Mouse (Mus musculus): ENCODE measurements at regions not wholly inside any gene's neighbourhood (a gene's known extent, or its start where the extent isn't known, plus 50 kb on each side); places are given as distances from the start of the nearest gene placed in this dataset.

DNA sequence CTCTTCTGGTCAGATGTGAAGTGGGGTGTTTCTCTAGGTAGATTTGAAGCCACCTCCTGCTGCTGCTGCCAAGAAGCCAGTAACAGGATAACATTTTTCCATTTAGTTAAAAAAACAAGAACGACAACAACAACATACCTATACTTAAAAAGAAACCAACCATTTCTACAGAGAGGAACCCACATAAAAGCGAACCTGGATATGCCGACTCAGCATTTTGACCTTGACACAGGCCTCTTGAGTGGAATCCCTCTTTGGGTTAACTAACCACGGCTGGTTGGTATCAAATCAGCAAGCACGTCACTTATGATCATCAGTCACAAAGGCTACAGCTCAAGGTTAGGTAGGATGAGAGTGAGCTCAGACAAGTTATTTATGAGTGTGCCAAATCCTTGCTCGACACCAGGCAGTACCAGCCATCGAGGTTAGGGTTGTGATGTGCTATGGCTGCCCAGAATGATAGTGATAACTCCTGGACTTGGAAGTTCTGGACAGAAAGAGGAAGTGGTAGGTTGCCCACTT lies 269.7 kb downstream of the Cbln1 start:
- DNase-seq (ENCODE audit: low spot score), result no peak

DNA sequence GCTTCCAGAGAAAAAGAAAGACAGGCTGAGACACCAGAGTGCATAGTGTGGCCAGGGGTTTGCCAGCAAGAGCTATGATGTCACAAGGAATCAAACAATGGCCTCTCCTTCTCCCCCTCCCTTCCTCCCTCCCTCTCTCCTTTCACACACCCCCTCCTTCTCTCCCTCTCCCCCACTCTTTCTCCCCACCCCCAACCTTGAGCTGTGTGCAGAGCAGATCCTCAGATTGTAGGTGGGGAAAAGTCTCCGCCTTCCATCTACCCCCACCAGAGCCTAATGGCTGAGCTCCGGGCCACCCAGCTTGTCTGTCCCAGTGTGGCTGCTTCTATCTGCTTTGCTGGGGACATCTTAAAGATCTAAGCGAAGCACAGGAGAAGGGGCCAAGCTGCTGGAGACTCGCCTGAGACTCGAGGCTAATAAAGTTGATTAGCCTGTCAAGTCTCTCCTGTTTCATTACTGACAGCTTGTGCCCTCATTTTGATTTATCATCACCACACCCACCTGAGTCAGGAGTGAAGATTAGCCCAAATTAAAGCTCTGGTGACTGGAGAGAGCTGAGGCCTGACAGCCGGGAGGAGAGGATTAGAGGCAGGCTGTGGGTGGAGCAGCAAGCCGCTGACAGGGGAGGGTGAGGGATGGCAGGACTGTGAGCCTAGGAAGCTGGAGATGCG lies 272.8 kb downstream of the Cbln1 start:
- DNase-seq (ENCODE audit: low spot score), result peak; percentile 60

DNA sequence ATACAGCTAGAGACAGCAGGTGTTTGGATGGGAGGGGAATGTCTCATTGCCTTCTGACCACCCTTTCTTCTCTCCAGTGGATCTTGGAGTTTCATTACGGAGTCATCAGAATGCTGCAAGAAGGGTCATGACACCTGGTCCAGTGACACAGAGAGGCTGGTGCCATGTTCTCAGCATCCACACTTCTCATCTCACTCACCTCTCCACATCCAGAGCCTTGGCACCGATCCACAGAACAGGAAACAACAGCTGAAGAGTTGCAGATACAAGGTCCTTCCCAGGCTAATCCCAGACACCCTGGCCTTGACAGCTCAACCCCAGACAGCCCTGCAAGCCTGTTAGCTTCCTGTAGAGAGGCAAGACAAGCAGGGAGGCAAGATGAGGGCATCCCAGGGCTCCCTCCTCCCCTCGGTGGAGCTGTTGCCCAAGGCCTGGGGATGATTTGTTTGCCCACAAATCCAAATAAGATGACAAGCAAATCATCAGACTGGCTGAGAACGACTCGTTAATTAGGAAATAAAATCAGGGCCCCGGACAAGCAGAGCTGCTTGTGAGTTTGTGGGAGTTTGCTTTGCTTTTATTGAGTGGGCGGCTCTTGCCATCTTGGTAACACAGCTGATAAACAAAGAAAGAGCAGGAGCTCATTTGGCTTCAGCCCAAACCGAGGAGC lies 274.4 kb downstream of the Cbln1 start:
- DNase-seq (ENCODE audit: low spot score), result peak; percentile 31

DNA sequence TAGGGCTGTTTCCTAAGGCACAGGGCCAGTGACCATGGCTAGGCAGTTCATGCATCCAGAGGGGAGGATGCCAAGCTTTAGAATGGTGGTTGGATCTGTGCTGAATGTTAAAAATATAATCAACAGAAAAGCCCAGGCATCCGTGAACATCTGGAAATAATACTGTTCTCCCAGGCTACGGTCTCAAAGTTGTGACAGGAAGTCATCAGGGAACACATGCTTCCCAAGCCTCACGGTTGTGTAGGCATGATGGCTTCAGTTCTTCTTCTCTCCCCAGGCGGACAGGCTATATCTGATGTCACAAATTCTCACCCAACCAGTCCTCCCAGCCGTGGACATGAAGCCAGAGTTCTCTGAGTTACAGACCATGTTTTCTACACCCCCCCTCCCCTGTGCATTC lies 275.4 kb downstream of the Cbln1 start:
- DNase-seq (ENCODE audit: low spot score), result no peak

DNA sequence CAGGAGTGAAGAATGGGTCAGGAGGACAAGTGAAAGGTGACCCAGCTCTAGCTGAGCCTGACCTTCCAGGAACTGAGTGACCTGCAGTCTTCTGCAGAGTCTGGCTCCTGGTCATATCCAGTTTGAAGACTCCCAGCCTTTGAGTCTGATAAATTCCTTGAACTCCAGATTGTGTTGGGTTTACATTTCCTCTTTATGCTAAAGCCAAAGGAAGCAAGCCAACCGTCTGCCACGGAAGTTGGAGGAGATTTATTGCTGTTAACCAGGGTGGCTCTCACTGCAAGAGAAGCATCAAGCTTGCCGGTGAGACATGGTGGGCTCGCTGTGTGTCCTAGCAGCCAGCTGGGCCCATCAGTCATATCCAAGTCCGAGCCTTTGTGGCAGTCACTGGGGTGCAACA lies 276.4 kb downstream of the Cbln1 start:
- DNase-seq (ENCODE audit: low spot score), result no peak

DNA sequence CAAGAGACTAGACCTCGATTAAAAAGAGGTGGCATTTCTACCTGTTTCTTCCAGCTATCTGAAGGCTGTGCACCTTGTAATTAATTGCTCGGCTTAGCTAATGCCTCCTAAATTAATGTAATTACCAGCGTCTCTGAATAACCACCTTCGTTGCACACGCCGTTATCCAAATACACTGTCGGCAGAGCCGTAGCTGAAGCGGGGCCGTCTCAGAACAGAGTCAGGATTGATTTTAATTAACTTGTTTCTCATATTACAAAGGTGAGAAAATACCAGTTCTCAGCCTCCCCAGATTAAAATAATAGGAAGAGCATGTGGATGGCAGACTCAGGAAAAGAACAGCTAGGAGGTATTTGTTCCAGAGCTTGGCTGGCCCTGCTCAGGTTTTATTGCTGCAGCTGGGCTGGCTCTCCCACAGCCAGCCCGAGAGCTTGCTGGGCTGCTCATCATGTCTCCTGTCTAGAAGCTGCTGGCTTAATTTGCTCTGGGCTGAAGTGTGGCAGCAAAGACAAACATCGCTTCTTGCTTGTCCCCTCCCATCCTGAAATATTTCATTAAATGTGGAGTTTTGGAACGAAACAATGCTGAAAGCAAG lies 282.5 kb downstream of the Cbln1 start:
- DNase-seq (ENCODE audit: low spot score), result no peak

DNA sequence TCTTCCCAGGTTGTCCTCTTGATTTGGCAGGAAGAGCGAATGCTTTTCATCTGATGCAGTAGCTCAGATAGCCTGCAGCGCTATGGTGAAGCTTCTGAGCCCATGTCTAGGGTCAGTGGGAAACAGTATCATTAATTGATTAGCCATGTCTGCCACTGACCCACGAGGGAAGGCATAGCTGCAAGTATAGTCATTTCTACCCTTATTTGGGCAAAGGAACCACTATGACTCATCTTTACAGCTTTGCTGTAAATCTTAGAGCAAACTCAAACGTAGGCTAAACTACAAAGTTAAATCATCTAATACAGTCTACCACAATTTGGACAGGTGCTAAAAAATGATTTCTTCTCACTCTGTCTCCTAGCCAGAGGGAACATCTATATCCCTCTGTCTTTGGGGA lies 289.5 kb downstream of the Cbln1 start:
- DNase-seq (ENCODE audit: low spot score), result no peak

DNA sequence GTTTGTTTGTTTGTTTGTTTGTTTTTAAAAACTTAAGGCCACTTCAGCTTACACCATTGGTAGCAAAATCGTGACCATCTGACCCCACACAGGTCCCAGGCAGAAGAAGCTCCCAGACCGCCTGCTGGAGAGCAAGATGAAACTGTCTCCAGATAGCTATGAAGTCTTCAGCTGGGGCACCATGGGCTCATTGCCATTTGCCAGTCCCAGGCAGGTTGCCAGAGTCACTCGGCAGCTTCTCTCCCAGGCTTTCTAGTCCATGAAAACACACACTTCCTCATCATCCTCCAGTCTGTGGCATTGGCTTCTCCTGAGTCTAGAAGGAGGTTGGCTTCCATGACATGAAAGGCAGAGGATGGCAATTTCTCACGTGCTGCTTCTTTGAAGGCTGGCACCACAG lies 293.5 kb upstream of the N4bp1 start:
- DNase-seq (ENCODE audit: low spot score), result no peak

DNA sequence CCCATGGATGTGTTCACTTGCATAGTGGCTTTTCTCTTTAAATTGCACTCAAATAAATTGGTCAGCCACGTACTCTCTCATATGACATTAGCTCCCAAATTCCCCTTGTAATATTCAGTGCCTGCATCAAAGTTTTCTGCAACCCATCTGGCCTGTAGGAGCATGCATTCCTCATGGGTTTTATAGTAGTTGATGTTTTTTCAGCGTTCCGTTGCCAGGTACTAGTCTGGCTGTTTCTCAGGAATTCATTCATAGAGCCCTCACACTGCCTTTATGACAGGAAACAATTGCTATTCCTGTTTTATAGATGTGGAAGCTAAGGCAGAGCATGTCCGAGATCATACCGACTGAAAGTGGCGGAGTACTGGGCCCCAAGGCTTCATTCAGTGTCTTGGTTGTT lies 292.6 kb upstream of the N4bp1 start:
- DNase-seq (ENCODE audit: low spot score), result no peak

DNA sequence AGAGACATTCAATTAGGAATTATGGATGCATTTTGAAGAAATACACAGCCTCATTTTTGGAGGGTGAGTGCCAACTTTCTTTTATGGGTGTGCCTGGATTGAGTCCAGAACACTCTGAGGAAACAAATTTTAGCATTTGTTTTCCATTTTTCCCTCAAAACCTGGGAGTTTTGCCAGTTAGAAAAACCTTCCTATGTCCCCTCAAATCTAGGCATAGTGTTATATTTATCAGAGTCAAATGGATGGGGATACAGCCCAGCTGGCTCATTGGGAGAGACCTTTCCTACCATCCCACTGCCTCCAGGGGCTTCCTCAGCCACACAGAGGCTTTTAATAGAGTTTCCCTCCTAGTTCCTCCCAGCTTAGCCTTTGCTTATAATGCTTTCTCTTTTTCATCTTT lies 290.0 kb upstream of the N4bp1 start:
- DNase-seq (ENCODE audit: low spot score), result no peak

DNA sequence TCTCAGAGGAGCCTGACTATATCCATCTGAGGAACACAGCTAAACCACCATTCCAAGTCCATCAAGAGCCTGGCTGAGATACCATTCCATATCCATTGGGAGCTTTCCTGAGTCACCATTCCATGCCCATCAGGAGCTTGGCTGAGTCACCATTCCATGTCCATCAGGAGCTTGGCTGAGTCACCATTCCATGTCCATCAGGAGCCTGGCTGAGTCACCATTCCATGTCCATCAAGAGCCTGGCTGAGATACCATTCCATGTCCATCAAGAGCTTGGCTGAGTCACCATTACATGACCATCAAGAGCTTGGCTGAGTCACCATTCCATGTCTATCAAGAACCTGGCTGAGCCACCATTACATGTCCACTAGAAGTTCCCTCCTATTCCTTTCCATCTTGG lies 288.7 kb upstream of the N4bp1 start:
- no peak for DNase-seq (ENCODE audit: low spot score)

DNA sequence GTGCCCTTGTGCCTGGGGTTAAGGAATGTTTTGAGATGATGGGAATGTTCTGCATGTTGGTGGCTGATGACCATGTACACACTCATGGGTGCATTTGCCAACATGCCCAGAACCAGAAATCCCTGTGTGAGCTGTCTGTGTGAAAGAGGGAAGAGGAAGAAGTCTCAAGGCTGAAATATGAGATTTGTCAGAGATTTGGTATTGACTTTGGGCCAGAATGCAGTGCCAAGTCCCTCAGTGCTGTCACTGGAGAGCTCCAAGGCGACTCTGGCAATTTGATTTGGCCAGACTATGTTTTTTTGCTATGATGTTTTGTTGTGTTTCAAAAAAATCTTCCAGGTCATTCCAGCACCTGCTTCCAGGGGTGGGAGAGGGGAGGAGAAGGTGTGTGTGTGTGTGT lies 281.7 kb upstream of the N4bp1 start:
- DNase-seq (ENCODE audit: low spot score), result no peak

DNA sequence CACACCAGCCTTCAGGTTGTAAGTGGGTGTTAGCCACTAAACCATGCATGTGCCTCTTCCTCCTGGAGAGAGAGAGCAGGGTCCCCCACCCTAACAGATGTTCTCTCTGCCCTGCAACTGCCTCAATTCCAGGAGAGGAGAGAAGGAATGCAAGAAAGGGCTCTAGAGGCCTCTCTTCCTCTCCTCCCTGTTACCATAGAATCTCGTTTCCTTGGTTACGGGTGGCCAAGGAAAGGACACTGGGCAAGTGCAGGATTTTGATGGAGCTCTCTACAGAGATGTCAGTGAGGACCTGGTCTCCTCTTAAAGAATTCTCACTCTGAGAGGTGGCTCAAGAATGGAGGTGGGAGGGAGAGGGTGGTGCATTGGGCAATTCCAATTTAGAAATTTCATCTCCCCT lies 275.4 kb upstream of the N4bp1 start:
- no peak for DNase-seq (ENCODE audit: low spot score)

DNA sequence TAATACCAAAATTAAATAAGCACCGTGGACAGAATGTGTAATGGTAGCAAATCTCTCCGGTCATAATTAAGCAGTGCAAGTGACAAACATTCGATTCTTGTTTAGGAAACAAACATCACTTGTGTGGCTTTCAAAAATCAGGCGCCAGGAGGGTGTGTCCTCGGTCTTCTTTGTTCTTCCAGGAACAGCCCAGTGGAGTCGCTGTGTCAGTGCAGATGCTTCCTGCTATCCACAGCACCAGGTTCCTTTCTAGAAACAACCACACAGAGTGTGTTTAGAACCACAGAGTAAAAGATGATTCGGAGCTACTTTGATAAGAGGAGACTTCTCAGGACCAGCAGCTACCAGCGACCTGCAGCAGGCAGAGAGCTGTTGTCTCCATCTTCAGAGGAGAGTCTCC lies 273.3 kb upstream of the N4bp1 start:
- no peak for DNase-seq (ENCODE audit: low spot score)

DNA sequence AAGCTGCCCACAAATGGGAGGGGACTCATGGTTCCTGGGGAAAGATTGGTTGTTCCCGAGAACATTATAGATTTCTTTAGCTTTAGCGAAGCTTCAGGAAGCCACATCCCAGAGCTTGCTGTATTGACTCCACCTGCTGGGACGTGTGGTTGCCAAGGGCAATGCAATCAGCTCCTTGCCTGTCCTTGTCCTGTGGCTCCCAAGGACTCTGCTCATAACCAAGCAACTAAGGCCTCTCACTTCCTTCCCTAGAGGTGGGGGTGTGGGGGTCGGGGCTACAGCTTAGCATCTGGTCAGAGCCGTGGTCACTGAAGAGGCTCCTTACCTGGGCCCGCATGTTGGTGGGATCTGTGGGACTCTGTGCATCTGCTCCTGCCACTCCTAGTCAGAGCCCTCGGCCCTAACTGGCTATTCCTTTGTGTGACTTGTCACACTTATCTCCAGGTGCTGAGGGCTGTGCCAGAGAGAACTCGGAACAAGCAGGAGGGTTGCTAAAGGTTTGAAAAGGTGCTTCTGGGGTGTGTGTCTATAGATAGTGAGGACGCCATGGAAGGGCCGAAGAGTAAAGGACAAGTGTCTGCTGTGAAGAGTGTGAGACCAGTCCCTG lies 270.9 kb upstream of the N4bp1 start:
- no peak for DNase-seq (ENCODE audit: low spot score)

DNA sequence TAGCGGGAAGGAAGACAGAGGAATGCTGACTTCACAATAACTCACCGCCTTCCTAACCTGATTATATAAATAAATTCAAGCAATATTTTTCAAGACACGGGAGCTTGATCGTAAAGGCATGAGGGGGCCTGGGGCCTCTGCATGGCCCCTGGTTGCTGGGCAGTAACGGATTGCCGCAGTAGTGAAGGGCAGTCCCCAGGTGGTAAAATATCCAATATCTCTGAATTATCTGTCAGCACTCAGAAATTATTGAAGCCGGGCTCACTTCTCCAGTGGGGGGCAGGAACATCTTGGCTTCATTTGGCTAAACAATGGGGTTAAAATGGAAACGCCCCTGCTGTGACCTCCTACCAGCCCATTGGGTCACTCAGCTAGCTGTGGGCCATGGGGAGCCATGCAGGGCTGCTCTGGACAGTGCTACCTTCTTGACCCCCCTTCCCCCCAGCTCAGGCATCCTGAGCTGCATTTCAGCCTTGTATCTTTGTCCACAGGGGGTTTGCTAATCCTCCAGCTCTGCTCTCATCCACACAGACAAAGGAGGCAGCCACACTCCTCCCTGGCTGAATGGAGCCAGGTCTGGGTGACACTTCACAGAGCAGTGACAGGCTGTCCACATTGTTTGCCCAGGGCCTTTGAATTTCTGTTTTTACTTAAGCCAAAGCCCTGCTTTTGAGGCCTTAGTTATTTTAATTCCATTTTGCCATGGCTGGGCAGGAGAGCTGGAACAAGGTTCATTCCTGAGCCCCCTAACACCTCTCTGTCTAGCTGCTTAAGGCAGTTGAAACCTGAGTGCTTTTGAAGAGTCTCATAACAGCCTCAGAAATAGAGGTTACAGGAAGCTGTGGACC lies 267.2 kb upstream of the N4bp1 start:
- DNase-seq (ENCODE audit: low spot score), result no peak

DNA sequence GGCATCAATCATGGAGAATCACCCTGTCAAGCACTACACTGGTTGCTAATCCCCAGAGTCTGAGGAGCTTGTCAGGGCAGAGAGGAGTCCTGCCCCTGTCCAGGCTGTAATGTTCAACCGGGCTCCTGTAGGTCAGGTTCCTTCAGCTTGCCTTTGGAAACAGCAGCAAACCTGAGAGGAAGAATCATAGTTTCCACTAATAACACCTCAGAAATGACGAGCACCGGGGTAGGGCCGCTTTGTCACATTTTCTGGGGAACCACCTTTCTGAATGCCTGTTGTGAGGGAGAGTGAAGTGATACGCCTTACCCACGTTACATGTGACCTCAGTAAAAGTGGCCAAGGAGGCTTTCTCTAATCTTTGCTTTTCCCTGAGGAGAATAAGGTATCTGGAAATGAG lies 263.8 kb upstream of the N4bp1 start:
- DNase-seq (ENCODE audit: low spot score), result no peak

DNA sequence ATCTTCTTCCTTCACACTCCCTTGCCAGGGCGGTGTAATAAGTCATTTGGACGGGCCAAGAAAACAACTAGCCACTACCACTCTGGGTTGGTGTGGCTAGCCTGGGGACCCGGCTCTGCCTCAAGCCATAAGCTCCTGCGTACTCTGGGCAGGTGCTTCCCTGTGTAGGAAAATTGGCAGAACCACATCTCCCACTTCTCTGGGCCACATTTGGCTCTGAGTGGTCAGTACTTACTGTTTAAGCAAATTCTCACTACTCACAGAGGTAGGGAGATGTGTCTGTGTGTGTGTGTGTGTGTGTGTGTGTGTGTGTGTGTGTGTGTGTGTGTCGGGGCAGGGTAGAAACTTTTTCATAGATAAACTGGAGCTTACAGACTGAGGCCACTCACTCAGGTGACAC lies 262.6 kb upstream of the N4bp1 start:
- DNase-seq (ENCODE audit: low spot score), result no peak

DNA sequence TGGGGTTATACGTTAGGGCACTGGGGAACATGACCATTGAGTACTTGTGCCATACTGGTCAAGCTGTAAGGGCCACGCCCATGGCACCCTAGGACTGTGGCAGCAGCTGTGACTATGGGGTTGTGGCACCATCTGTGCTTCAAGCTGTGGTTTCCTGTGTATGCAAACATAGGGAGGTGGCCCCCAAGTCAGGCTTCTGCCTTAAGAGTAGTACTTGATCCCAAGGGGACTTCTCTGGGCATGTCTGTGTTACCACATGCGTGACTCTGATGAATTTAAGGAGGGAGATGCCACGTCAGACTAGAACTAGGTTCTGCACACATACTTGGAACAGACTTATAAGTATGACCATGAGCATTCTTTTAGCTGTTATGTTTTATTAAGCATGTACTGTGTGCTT lies 252.4 kb upstream of the N4bp1 start:
- no peak for DNase-seq (ENCODE audit: low spot score)

DNA sequence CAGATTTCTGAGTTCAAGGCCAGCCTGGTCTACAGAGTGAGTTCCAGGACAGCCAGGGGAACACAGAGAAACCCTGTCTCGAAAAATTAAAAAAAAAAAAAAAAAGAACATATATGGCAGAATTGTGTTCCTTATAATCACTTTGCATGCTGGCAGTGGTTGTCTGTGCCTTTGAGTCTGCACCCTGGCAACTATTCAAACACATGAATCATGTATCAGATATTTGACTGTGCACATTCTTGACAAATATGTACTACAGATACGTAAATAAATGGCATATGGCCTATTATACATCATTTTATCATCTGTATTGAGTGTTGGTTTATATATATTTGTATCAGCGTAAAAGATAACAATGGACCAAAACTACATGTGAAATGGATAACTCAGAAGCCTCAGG lies 246.7 kb upstream of the N4bp1 start:
- no peak for DNase-seq (ENCODE audit: low spot score)

DNA sequence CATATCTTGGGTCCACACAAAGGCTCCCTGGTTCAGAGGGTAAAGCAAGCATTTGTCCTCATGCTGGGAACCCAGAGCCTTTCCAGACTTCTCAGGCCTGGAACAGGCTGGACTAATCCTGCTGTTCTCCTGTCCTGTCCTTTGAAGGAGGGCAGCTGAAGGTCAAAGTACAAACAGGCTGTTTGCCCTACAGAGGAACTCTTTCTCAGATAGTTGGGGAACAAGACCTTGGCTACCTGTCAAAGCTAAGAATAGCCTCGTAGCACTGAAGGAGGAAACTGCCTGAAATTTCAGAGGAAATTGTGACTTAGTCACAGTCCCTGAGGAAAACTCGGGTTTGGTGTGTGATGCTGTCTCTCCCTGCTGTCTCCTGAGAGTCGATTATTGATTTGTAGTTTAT lies 245.6 kb upstream of the N4bp1 start:
- peak; percentile 58 for DNase-seq (ENCODE audit: low spot score)

DNA sequence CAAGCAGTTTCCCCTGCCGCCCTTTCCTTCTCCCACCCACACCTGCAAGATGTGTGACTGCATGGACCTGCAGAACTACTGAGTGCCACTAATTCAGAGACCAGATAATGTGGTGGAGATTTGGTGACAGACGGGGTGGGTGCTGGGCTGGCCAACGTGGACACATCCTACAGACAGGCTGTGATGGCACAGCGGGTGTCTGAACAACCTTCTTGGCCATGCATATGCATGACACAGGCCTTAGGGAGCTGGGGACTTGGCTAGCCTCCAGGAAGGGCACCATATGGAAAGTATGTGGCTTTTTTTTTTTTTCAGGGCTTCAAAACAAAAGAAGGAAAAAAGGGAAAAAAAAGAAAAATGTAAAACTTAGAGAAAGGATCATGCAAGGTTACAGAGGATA lies 243.5 kb upstream of the N4bp1 start:
- no peak for DNase-seq (ENCODE audit: low spot score)

Data from yolk sac, embryonic 10.5 days (tissue).